ENCODE assay signal across 21 mouse cellular contexts in the genomic region with DNA sequence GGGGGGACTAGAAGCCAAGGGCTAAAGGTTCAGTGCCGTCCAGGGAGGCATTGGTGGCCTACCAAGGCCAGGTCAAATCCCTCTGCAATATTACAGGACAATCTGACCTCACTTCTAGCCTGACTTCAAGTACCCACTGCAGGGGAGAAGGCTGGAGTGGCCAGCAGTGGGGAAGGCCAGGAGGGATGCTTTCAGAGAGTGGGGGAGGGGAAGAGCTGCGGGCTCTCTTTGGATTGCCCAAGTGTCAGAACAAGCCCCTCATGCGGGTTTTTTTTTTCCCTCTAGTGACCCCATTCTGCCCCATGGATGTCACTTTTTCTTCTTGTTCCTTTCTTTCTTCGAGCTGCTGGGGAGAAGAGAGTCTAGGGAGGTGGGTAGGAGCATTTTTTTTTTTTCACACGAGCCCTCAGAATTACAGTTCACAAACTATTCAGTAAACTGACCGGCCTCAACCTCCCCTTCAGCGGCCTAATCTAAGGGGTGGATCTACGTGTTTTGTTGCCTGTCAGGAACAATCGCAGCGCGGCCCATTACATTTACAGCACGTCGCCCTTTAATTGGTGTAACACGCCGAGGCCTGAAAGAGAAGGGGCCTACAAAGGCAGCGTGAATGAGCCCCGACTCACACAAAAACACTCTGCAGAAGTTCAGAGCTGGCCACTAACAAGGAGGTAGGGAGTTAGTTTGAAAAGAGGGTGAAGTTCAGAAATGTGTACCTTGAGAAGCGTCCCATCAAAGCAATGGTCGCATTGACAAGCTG. TPM values are rescaled to one million over a fixed set of nuclear protein-coding genes. Genes with fewer than 3 reads are reported as not detected.
DNase-seq lines count a peak whose midpoint lies in the region; ATAC-seq lines count a peak whose summit lies in the region.
"Had no signal": no experiment of that assay in that cellular context is flagged by ENCODE, and none has a peak within 500 bp of the region (broad histone marks: within the 10 kb centered on the region; RNA-seq: fewer than 3 reads in every experiment).

No protein-coding gene starts in this region.

- H3K36me3 ChIP-seq in hindbrain, embryonic 12.5 days: no peaks in the 10 kb centered on the region
- H3K36me3 ChIP-seq in hindbrain, embryonic 14.5 days (replicated peaks; ENCODE audit: control insufficient read depth, insufficient read depth): no peaks in the 10 kb centered on the region
- no peaks in the 10 kb centered on the region for H3K36me3 ChIP-seq in forebrain, embryonic 16.5 days (ENCODE audit: control insufficient read depth, insufficient read depth)
- H3K36me3 ChIP-seq in neural tube, embryonic 12.5 days: no peaks in the 10 kb centered on the region
- H3K36me3 ChIP-seq: embryonic facial prominence, embryonic 15.5 days; heart, embryonic 15.5 days; limb, embryonic 13.5 days; stomach, embryonic 15.5 days had no signal

- H3K4me1 ChIP-seq in hindbrain, embryonic 12.5 days: peaks cover 18% of the 10 kb centered on the region
- 0 out of 2 replicates have a peak, but pooled peaks cover 6% of the 10 kb centered on the region for H3K4me1 ChIP-seq in hindbrain, embryonic 14.5 days (replicated peaks; ENCODE audit: control insufficient read depth, insufficient read depth, low read length)
- peaks cover 49% of the 10 kb centered on the region for H3K4me1 ChIP-seq in forebrain, embryonic 16.5 days (replicated peaks; ENCODE audit: control insufficient read depth, insufficient read depth, low read length)
- peaks cover 28% of the 10 kb centered on the region for H3K4me1 ChIP-seq in neural tube, embryonic 12.5 days

- no peak overlapping the region for H3K4me2 ChIP-seq in hindbrain, embryonic 12.5 days (replicated peaks)
- no peak overlapping the region for H3K4me2 ChIP-seq in hindbrain, embryonic 14.5 days (replicated peaks)
- H3K4me2 ChIP-seq in forebrain, embryonic 16.5 days (ENCODE audit: low read length): peak overlapping the region; percentile 73
- H3K4me2 ChIP-seq in neural tube, embryonic 12.5 days (replicated peaks): peak overlapping the region; percentile 54
- H3K4me2 ChIP-seq: embryonic facial prominence, embryonic 15.5 days; heart, embryonic 15.5 days; stomach, embryonic 15.5 days had no signal

- peaks cover 98% of the 10 kb centered on the region for H3K27me3 ChIP-seq in hindbrain, embryonic 12.5 days
- H3K27me3 ChIP-seq in hindbrain, embryonic 14.5 days (ENCODE audit: control insufficient read depth, insufficient read depth, low read length): peaks cover 96% of the 10 kb centered on the region
- 0 out of 2 replicates have a peak, but pooled peaks cover 2% of the 10 kb centered on the region for H3K27me3 ChIP-seq in forebrain, embryonic 16.5 days (replicated peaks; ENCODE audit: control insufficient read depth, insufficient read depth, low read length)
- peaks cover 92% of the 10 kb centered on the region for H3K27me3 ChIP-seq in neural tube, embryonic 12.5 days (replicated peaks)

- H3K4me3 ChIP-seq in hindbrain, embryonic 12.5 days: no peak overlapping the region
- H3K4me3 ChIP-seq in hindbrain, embryonic 14.5 days (replicated peaks; ENCODE audit: low read length): no peak overlapping the region
- no peak overlapping the region for H3K4me3 ChIP-seq in forebrain, embryonic 16.5 days (replicated peaks; ENCODE audit: low read length)
- H3K4me3 ChIP-seq in neural tube, embryonic 12.5 days: no peak overlapping the region
- H3K4me3 ChIP-seq: myocyte; stomach, embryonic 15.5 days had no signal

- no peaks in the 10 kb centered on the region for H3K9me3 ChIP-seq in hindbrain, embryonic 12.5 days (replicated peaks)
- H3K9me3 ChIP-seq in hindbrain, embryonic 14.5 days (ENCODE audit: control insufficient read depth, low read length): no peaks in the 10 kb centered on the region
- H3K9me3 ChIP-seq in forebrain, embryonic 16.5 days (ENCODE audit: control insufficient read depth, low read length): no peaks in the 10 kb centered on the region
- H3K9me3 ChIP-seq in neural tube, embryonic 12.5 days: no peaks in the 10 kb centered on the region
- H3K9me3 ChIP-seq: embryonic facial prominence, embryonic 15.5 days; heart, embryonic 15.5 days; limb, embryonic 13.5 days; stomach, embryonic 15.5 days had no signal

- peak; percentile 24; the same call in 1 of the 2 replicates for ATAC-seq in hindbrain, embryonic 12.5 days (ENCODE audit: low FRiP score)
- ATAC-seq in hindbrain, embryonic 14.5 days (ENCODE audit: low FRiP score): no peak
- ATAC-seq in forebrain, embryonic 16.5 days: peak; percentile 29; the same call in 1 of the 2 replicates
- ATAC-seq in neural tube, embryonic 12.5 days (ENCODE audit: low FRiP score, low read depth): peak; percentile 58
- ATAC-seq: inflammation-experienced regulatory T-cells, adult 6 months had no signal

- intact Hi-C loops in gastrocnemius, postnatal 14 days (cut with DNase I; ENCODE audit: low total_unique reads): no loop called here

- WGBS in hindbrain, embryonic 12.5 days: under 1% methylated on average over 19 of the region's 19 CpGs
- 1% methylated on average over 19 of the region's 19 CpGs for WGBS in hindbrain, embryonic 14.5 days
- 3% methylated on average over 19 of the region's 19 CpGs for WGBS in forebrain, embryonic 16.5 days
- 1% methylated on average over 19 of the region's 19 CpGs for WGBS in neural tube, embryonic 12.5 days

- no peak for DNase-seq in hindbrain, embryonic 14.5 days (ENCODE audit: low spot score)
- peak; percentile 49 for DNase-seq in embryo, embryonic 9.5 days (ENCODE audit: extremely low spot score)
- no peak for DNase-seq in gastrocnemius, postnatal 14 days
- no peak for DNase-seq in gastrocnemius, postnatal 10 days
- DNase-seq in right cerebral cortex, adult 2 months (ENCODE audit: low spot score in 2 of 2): no peak
- DNase-seq: adrenal gland, postnatal 10 days; cerebellum, adult 9-11 months; heart, adult 11 months; kidney, postnatal 25 days; layer of hippocampus, postnatal 36 days; lung, adult 18-20 months had no signal

- H3K9ac ChIP-seq in hindbrain, embryonic 12.5 days: no peak overlapping the region
- H3K9ac ChIP-seq in hindbrain, embryonic 14.5 days: no peak overlapping the region
- H3K9ac ChIP-seq in forebrain, embryonic 16.5 days (replicated peaks; ENCODE audit: low read depth, low read length): no peak overlapping the region
- no peak overlapping the region for H3K9ac ChIP-seq in neural tube, embryonic 12.5 days
- H3K9ac ChIP-seq: embryonic facial prominence, embryonic 15.5 days; heart, embryonic 15.5 days; limb, embryonic 13.5 days; stomach, embryonic 15.5 days had no signal

- no peak overlapping the region for H3K27ac ChIP-seq in hindbrain, embryonic 12.5 days
- H3K27ac ChIP-seq in hindbrain, embryonic 14.5 days: no peak overlapping the region
- H3K27ac ChIP-seq in forebrain, embryonic 16.5 days (ENCODE audit: low read length): peak overlapping the region; percentile 77
- no peak overlapping the region for H3K27ac ChIP-seq in neural tube, embryonic 12.5 days
- H3K27ac ChIP-seq: embryonic facial prominence, embryonic 15.5 days; heart, embryonic 15.5 days; limb, embryonic 13.5 days; macrophage; stomach, embryonic 15.5 days had no signal

RNA-seq across cellular contexts. Expression of a gene that starts 47.2 kb away (rescaled TPM):
- 24.9 TPM in 2 replicates for polyA plus RNA-seq in hindbrain, embryonic 12.5 days (2016; fragmentation: Nextera tagmentation; extraction: Ambion mirVana)
- 41.8 and 43.5 TPM in 2 replicates for polyA plus RNA-seq in hindbrain, embryonic 14.5 days (2014; fragmentation: Nextera tagmentation; extraction: Ambion mirVana)
- polyA plus RNA-seq in forebrain, embryonic 16.5 days (2015; fragmentation: Nextera tagmentation; extraction: Ambion mirVana): 44.9 and 49.3 TPM in 2 replicates
- 21.7 and 24.1 TPM in 2 replicates for polyA plus RNA-seq in neural tube, embryonic 12.5 days (2016; fragmentation: Nextera tagmentation; extraction: Ambion mirVana)
- 10 to 100 TPM; 12.2 to 12.9 TPM for total RNA-seq in gastrocnemius, postnatal 14 days (2021)
- total RNA-seq in gastrocnemius, postnatal 10 days (2021): 10 to 100 TPM in 1 of 2 experiments, 1 to 10 TPM in 1; 9.3 to 10.7 TPM

RNA-seq across cellular contexts. Expression of a gene that starts 47.3 kb away (rescaled TPM):
- 1.1 and 2.1 TPM in 2 replicates for polyA plus RNA-seq in hindbrain, embryonic 12.5 days (2016; fragmentation: Nextera tagmentation; extraction: Ambion mirVana)
- 0.23 TPM in 1 of 2 replicates, not detected in the other for polyA plus RNA-seq in hindbrain, embryonic 14.5 days (2014; fragmentation: Nextera tagmentation; extraction: Ambion mirVana)
- 31.2 and 33.8 TPM in 2 replicates for polyA plus RNA-seq in forebrain, embryonic 16.5 days (2015; fragmentation: Nextera tagmentation; extraction: Ambion mirVana)
- polyA plus RNA-seq in neural tube, embryonic 12.5 days (2016; fragmentation: Nextera tagmentation; extraction: Ambion mirVana): not detected in 2 replicates
- not detected for total RNA-seq in gastrocnemius, postnatal 14 days (2021)
- total RNA-seq in gastrocnemius, postnatal 10 days (2021): not detected
- total RNA-seq: adrenal gland, postnatal 10 days had no signal
- polyA plus RNA-seq: heart, embryonic 15.5 days; inflammation-experienced regulatory T-cells, adult 6 months; limb, embryonic 13.5 days; macrophage; myocyte had no signal

Comparison
In these comparisons a context has a peak if more than half of its experiments do, and no peak if none do; other contexts are left out.
1. H3K4me2 ChIP-seq: peak in forebrain, embryonic 16.5 days (single experiment) and neural tube, embryonic 12.5 days (single experiment); none in hindbrain, embryonic 12.5 days (single experiment) and hindbrain, embryonic 14.5 days (single experiment).
2. RNA of a gene that starts 47.3 kb away (polyA plus RNA-seq): 31.2 to 33.8 TPM in forebrain, embryonic 16.5 days; 1.1 to 2.1 TPM in hindbrain, embryonic 12.5 days, 0.23 TPM in hindbrain, embryonic 14.5 days and not detected in neural tube, embryonic 12.5 days; every median in the first group is over 10 times any median in the second.